Mouse (Mus musculus): ENCODE results near the gene Efcab6. TPM values are rescaled to one million over a fixed set of nuclear protein-coding genes. Genes with fewer than 3 reads are reported as not detected.
"Not testable (repeated sequence)": the region's sequence is repeated elsewhere in the genome, so short reads cannot be mapped to it uniquely, and the experiment has no call there.

The Efcab6 gene
- polyA plus RNA-seq (2011; ENCODE audit: insufficient read length, low read depth, missing spikeins): not detected in 2 replicates

DNA sequence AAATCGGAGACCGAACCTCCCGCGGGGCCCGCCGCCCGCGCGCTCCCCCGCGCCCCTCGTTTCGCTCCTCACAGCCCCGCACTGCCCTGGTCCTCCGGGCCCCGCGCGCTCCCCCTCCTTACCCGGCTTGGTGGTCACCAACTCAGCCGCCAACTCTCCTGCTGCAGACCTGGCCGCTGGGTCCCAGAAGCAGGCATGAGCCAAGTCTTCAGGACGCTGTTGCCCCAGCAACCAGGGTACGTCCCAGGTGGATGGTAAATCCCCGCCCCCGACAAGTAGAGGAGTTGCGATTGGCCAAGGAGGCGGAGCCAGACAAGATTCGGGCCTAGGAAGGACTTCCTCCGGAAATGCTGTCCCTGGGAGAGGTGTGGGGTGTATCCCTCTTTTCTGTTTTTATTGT is at the start of gene Efcab6:
Gene Efcab6, minus strand, starts transcription at position 240 of the 400 bp plus-strand sequence.
- H3K27ac ChIP-seq (ENCODE audit: insufficient read depth, low read length): no peak within 1 kb of the TSS
- no peak for TF ChIP-seq CTCF (IDR thresholded peaks at IDR 0.05; ENCODE audit: borderline replicate concordance, insufficient read depth, low read length)
- TF ChIP-seq POLR2A (IDR thresholded peaks at IDR 0.05; ENCODE audit: low read depth, low read length): no peak
- H3K4me3 ChIP-seq (ENCODE audit: insufficient read depth, low read length): no peak within 1 kb of the TSS
- no peaks in the 10 kb centered on the region for H3K4me1 ChIP-seq (ENCODE audit: control insufficient read depth, insufficient read depth, low read length)

DNA sequence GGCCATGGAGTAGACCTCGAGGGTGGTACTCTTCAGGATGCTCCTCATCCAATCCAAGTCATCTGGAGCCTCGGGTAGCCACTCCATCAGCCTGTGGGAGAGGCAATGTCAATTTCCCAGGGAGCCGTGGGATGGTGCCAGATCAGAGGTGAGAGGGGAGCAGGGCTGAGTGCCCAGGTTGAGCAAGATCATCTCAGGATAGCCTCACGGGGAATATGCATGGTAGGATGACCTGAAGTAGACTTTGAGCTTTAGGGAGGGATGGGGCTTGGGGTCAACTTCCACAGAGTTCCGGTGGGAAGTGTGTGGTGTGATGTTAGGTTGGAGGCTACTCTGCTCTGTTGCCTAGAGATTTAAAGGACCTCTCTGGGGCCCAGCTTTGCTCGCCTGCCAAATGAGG is 48.7 kb upstream of the Efcab6 start:
- Histone ChIP-seq H3K4me3 (ENCODE audit: insufficient read depth, low read length) (no peak overlapping the region), H3K4me1 (ENCODE audit: control insufficient read depth, insufficient read depth, low read length) (no peaks in the 10 kb centered on the region), H3K27ac (ENCODE audit: insufficient read depth, low read length) (no peak overlapping the region)
- no peak for TF ChIP-seq POLR2A (IDR thresholded peaks at IDR 0.05; ENCODE audit: low read depth, low read length)
- no peak for TF ChIP-seq CTCF (IDR thresholded peaks at IDR 0.05; ENCODE audit: borderline replicate concordance, insufficient read depth, low read length)

DNA sequence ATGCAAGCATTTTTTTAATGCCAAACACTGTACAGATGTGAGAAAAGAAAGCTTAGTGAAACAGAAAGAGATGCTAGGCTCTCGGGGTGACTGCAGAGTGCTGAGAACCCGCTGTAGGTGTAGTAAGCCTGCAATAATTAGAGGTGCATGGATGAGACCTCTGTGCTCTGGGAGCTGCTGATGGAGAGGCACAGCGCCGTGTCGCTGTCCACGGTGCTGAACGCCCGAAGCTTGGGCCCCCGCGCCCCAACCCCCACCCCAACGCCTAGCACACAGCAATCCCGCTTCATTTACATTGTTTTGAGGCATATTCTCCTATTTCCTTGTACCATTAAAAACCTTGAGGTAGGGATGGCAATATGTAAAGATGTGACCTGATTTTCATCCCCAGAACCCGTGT is 43.7 kb upstream of the Efcab6 start:
- Histone ChIP-seq H3K4me3 (ENCODE audit: insufficient read depth, low read length) (no peak overlapping the region), H3K4me1 (ENCODE audit: control insufficient read depth, insufficient read depth, low read length) (no peaks in the 10 kb centered on the region)

DNA sequence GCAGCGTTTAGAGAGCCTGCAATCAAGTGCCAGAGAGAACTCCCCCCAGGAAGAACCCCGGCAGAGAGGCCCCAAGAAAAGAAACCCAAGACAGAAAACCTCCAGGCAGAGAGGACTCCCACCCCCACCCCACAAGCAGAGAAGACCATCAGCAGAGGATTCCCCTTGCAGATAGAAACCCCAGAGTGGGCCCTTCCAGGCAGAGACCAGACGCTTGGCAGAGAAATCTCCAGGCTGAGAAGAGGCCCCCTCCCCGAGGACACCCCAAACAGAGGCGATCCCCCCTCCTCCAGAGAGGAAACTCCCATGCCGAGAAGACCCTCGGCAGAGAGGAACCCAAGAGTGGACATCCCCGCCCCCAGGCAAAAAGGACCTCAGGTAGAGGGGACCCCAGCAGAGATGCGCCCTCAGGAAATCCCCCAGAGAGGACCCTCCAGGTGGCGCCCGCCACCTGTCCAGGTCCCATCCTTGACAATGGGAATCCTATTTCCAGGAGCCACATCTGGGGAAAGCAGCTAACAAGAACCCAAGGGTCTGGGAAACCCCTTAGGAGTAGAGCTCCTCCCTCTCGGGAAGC is 40.8 kb upstream of the Efcab6 start:
- H3K4me3 ChIP-seq (ENCODE audit: insufficient read depth, low read length): peak overlapping the region; percentile 27
- no peaks in the 10 kb centered on the region for H3K4me1 ChIP-seq (ENCODE audit: control insufficient read depth, insufficient read depth, low read length)
- no peak for TF ChIP-seq CTCF (IDR thresholded peaks at IDR 0.05; ENCODE audit: borderline replicate concordance, insufficient read depth, low read length)
- TF ChIP-seq POLR2A (IDR thresholded peaks at IDR 0.05; ENCODE audit: low read depth, low read length): no peak
- no peak overlapping the region for H3K27ac ChIP-seq (ENCODE audit: insufficient read depth, low read length)

More for the DNA sequence above, 43.7 kb upstream of the Efcab6 start:
- TF ChIP-seq POLR2A (IDR thresholded peaks at IDR 0.05; ENCODE audit: low read depth, low read length) (no peak), CTCF (IDR thresholded peaks at IDR 0.05; ENCODE audit: borderline replicate concordance, insufficient read depth, low read length) (no peak)
- H3K27ac ChIP-seq (ENCODE audit: insufficient read depth, low read length): no peak overlapping the region

GRCm38 (mm10) chr15:84105105-84105923 is 40.1 kb upstream of the Efcab6 start, which contains the start of gene Sult4a1:
Gene Sult4a1 (minus strand): TSS chr15:84105754.
- H3K4me1 ChIP-seq (ENCODE audit: control insufficient read depth, insufficient read depth, low read length): no peaks in the 10 kb centered on the region

GRCm38 (mm10) chr15:84104626-84105025 is 39.4 kb upstream of the Efcab6 start:
- Histone ChIP-seq H3K4me1 (ENCODE audit: control insufficient read depth, insufficient read depth, low read length) (no peaks in the 10 kb centered on the region), H3K27ac (ENCODE audit: insufficient read depth, low read length) (no peak overlapping the region), H3K4me3 (ENCODE audit: insufficient read depth, low read length) (no peak overlapping the region; the same call in 1 of the 2 replicates)
- TF ChIP-seq POLR2A (IDR thresholded peaks at IDR 0.05; ENCODE audit: low read depth, low read length) (no peak), CTCF (IDR thresholded peaks at IDR 0.05; ENCODE audit: borderline replicate concordance, insufficient read depth, low read length) (no peak)

More at GRCm38 (mm10) chr15:84105105-84105923, 40.1 kb upstream of the Efcab6 start, which contains the start of gene Sult4a1:
- TF ChIP-seq POLR2A (IDR thresholded peaks at IDR 0.05; ENCODE audit: low read depth, low read length) (no peak), CTCF (IDR thresholded peaks at IDR 0.05; ENCODE audit: borderline replicate concordance, insufficient read depth, low read length) (no peak)
- peak within 1 kb of the TSS; percentile 27 for H3K4me3 ChIP-seq (ENCODE audit: insufficient read depth, low read length)
- no peak within 1 kb of the TSS for H3K27ac ChIP-seq (ENCODE audit: insufficient read depth, low read length)

DNA sequence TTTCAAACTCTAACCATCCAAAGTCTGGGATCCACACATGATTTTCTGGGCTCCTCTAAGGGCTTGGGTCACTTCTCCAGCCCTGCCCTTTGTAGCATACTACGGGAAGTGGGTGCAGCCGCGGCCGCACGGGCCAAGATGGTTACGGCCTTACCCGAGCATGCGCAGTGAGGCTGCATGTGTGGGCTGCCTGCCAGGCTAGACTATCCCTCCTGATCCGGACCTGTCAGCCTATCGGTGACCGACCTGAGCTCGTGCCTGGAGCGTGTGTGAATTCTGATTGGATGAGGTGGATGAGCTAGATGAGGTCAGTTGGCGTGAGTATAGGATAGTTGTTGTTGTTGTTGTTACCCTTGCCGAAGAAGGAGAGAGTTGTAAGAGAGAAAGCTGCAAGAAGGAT is 32.4 kb upstream of the Efcab6 start:
- H3K4me1 ChIP-seq (ENCODE audit: control insufficient read depth, insufficient read depth, low read length); H3K4me3 ChIP-seq (ENCODE audit: insufficient read depth, low read length); H3K27ac ChIP-seq (ENCODE audit: insufficient read depth, low read length): not testable (repeated sequence)

DNA sequence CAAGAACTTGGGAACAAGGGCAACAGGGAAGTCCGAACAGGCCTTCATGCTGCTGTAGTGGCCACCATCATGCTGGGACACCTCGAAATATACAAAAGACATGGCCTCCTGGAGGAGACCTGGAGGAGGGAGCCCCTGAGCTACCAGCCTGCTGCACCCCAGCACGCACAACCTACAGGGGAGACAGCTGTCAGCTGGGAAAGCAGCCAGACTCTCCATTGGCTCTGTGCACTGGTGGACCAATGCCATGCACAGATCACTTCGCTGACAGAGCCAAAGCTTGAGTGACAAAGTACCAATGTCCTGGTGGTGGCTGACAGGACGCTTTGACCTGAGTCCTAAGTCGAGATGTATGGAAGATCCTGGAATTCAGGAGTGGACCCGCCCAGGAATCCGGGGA is 30.9 kb upstream of the Efcab6 start:
- Histone ChIP-seq H3K4me1 (ENCODE audit: control insufficient read depth, insufficient read depth, low read length) (no peaks in the 10 kb centered on the region), H3K27ac (ENCODE audit: insufficient read depth, low read length) (no peak overlapping the region), H3K4me3 (ENCODE audit: insufficient read depth, low read length) (no peak overlapping the region)
- TF ChIP-seq CTCF (IDR thresholded peaks at IDR 0.05; ENCODE audit: borderline replicate concordance, insufficient read depth, low read length): no peak
- TF ChIP-seq POLR2A (IDR thresholded peaks at IDR 0.05; ENCODE audit: low read depth, low read length): no peak

DNA sequence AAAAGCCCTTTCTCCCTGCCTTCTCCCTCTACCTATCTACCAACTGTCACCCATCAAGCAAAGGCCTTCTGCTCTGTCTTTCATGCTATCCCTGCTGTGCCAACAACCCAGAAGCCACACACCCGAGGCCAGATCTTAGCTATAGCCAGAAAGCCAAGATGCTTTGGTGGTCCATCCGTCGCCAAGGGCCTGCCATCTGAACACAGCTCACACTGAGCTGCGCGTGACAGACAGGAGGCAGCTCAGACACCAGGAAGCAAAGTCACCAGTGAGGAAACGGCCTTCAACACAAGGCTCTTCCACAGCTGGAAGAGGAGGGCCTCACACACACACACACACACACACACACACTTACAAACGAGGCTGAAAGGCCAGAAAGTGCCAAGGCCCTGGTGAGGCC is 29.7 kb upstream of the Efcab6 start:
- H3K27ac ChIP-seq (ENCODE audit: insufficient read depth, low read length): no peak overlapping the region
- H3K4me1 ChIP-seq (ENCODE audit: control insufficient read depth, insufficient read depth, low read length): no peaks in the 10 kb centered on the region
- no peak for TF ChIP-seq POLR2A (IDR thresholded peaks at IDR 0.05; ENCODE audit: low read depth, low read length)
- TF ChIP-seq CTCF (IDR thresholded peaks at IDR 0.05; ENCODE audit: borderline replicate concordance, insufficient read depth, low read length): no peak
- H3K4me3 ChIP-seq (ENCODE audit: insufficient read depth, low read length): no peak overlapping the region

DNA sequence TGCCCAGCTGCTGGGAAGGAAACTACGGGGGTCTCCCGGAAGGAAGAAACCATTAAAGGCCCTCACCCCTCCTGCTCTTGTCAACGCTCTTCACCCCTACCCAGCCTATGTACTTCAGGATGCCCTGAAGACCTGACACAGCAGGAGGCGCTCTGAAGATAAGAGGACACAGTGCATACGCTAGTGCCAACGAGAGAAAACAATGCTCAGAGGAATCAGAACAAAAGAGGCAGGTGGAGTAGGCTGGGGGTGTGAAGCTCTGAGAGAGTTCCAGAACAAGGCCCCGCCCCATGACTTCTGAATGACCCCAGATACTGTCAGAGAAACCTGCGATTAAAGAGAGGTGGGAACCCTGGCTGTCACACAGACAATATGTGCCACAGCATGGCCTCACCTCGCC is 21.6 kb upstream of the Efcab6 start:
- no peak overlapping the region for H3K27ac ChIP-seq (ENCODE audit: insufficient read depth, low read length)
- TF ChIP-seq CTCF (IDR thresholded peaks at IDR 0.05; ENCODE audit: borderline replicate concordance, insufficient read depth, low read length) (no peak), POLR2A (IDR thresholded peaks at IDR 0.05; ENCODE audit: low read depth, low read length) (no peak)

More for the DNA sequence above, 21.6 kb upstream of the Efcab6 start:
- no peaks in the 10 kb centered on the region for H3K4me1 ChIP-seq (ENCODE audit: control insufficient read depth, insufficient read depth, low read length)
- H3K4me3 ChIP-seq (ENCODE audit: insufficient read depth, low read length): no peak overlapping the region

Measured in embryonic fibroblast, embryonic 13.5 days (primary cell).